Mouse (Mus musculus): ENCODE data around the gene Nol3.

DNA sequence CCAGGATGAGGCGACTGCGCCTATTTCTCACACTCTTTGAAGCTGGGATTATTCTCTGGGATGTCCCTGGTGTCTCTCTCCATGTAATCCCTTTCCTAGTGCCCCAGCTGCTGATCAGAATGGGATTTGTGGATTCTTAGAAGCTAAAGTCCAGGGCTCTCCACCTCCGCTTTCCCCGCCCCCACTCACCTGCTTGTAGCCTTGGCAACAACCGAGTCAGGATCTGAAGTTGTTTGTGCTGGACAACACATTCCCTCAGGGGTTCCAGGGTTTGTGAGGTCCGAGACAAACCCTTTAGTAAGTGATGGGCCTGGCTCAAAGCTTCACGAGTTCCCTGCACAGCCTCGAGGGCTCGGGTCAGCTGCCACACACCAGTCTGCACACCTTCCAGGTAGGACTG lies 18.8 kb downstream of the Nol3 start:
- TF ChIP-seq CTCF (IDR thresholded peaks at IDR 0.05; ENCODE audit: extremely low read depth, insufficient read depth, low read length) (no peak), POLR2A (IDR thresholded peaks at IDR 0.05; ENCODE audit: extremely low read depth, insufficient read depth, low read length) (no peak)
